Mouse (Mus musculus): ENCODE results near the gene Sumf1.

Sumf1 gene

GRCm38 (mm10) chr6:108146637-108147036 is 38.7 kb downstream of the Sumf1 start:
- no peak for DNase-seq (ENCODE audit: low read depth, low spot score)

DNA sequence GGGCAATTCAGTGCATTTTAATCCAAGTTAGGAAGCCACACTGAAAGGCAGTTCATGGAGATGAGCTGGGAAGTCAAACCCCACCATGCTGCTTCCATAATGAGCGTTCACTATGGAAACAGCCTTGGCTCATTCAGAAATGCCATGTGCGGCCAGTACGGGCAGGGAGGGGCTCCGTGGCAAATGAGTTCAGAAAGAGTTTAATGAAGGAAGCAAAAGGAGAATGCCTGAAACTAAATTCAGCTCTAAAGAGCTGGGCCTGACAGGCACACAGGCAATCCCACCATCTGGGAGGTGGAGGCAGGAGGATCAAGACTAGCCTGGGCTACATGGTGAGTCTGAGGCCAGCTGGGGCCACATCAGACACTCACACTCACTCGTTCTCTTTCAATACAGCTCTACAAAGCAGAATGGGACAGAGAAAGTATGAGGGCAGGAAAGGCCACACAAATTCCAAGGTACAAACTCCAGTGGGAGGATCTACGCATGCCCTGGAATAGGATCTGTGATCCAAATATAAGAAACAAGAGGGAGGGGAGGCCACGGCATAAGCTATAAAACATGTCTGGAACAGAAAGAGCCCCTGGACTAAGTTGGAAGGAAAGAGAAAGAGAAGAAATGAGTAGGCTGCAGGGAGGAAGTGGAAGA is 39.3 kb downstream of the Sumf1 start:
- DNase-seq (ENCODE audit: low read depth, low spot score), result peak; percentile 78

- no peak for DNase-seq (ENCODE audit: low read depth, low spot score)
Measured at GRCm38 (mm10) chr6:108145241-108145640, 40.1 kb downstream of the Sumf1 start.

GRCm38 (mm10) chr6:108142796-108143195 is 42.6 kb downstream of the Sumf1 start:
- DNase-seq (ENCODE audit: low read depth, low spot score), result peak; percentile 70

- no peak for DNase-seq (ENCODE audit: low read depth, low spot score)
Measured at GRCm38 (mm10) chr6:108140722-108141490, 44.5 kb downstream of the Sumf1 start.

GRCm38 (mm10) chr6:108137031-108137430 is 48.4 kb downstream of the Sumf1 start:
- no peak for DNase-seq (ENCODE audit: low read depth, low spot score)

- no peak for DNase-seq (ENCODE audit: low read depth, low spot score)
Measured at GRCm38 (mm10) chr6:108136286-108136685, 49.1 kb downstream of the Sumf1 start.

GRCm38 (mm10) chr6:108132268-108132935 is 53.0 kb downstream of the Sumf1 start:
- no peak for DNase-seq (ENCODE audit: low read depth, low spot score)

- DNase-seq (ENCODE audit: low read depth, low spot score), result no peak
Measured at GRCm38 (mm10) chr6:108130718-108131117, 54.7 kb downstream of the Sumf1 start.

GRCm38 (mm10) chr6:108126631-108127030 is 58.8 kb downstream of the Sumf1 start:
- DNase-seq (ENCODE audit: low read depth, low spot score), result no peak

DNA sequence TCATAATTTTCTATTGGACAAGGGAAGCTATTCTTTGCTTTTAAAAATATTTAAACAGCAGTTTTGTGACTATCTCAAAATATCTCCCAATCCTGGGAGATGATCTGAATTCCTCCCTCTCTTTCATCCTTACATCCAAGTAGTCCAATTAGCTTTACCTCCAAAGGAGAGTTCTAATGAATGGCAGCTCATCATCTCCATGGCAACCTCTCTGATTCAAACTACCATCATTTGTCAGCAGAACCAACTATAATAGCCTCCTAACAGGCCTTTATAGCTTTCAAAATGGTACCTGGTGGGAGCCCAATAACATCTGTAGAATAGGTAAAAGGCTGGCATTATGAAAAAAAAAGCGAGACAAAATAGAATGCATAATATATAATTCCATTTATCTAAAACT is 59.9 kb downstream of the Sumf1 start:
- no peak for DNase-seq (ENCODE audit: low read depth, low spot score)

DNA sequence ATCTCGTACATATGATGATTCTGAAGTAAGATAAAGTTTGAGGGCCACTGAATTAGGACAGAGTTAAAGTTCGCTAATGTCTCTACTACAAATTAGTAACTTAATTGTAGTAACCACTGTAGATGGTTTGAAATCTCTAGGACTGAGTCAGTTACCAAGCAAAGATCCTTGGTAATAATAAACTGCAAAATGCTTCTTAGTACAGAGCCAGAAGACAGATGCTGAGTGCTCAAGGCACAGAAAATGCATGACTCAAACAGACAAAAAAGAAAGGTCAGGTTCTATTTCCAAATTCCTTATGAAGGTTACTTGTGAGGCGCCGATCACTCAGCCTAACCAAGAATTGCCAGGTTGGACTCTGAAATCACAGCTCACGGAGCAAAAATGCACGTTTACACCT is 67.5 kb downstream of the Sumf1 start:
- DNase-seq (ENCODE audit: low read depth, low spot score), result no peak

DNA sequence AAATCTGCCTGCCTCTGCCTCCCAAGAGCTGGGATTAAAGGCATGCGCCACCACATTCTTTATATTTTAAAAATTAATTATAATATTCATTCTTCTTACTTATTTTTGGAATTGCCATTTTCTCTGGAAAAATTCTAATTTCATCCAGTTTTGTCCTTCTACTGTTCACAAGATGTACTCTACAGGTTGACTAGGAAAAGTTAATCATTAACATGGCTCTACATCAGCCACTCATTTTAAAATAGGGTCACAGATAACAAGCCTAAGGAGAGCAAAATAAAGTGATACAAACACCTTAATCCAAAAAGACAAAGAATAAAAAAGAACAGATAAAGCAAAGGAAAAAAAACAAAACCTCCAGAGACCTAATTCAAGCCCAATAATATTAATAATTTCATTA is 70.4 kb downstream of the Sumf1 start:
- no peak for DNase-seq (ENCODE audit: low read depth, low spot score)

- no peak for DNase-seq (ENCODE audit: low read depth, low spot score)
Measured at GRCm38 (mm10) chr6:108111693-108112092, 73.7 kb downstream of the Sumf1 start.

DNA sequence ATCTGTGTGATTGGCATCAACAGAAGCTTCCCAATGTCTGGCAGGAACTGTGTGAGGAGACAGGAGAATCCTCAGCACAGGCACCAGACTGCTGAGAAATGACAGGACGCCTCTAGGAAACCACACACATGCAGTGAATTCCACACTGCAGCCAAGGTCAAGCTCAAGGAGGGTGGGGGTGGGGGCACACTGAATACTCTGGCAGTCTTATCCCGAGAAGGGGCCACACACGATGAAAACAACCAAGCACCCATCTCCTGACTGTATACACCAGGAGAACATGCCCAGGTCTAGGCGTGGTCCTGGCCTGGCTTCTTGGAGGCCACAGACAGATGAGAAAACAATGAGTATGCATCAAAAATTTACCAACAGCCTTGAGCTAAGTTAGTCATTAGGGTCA is 75.0 kb downstream of the Sumf1 start:
- no peak for DNase-seq (ENCODE audit: low read depth, low spot score)

DNA sequence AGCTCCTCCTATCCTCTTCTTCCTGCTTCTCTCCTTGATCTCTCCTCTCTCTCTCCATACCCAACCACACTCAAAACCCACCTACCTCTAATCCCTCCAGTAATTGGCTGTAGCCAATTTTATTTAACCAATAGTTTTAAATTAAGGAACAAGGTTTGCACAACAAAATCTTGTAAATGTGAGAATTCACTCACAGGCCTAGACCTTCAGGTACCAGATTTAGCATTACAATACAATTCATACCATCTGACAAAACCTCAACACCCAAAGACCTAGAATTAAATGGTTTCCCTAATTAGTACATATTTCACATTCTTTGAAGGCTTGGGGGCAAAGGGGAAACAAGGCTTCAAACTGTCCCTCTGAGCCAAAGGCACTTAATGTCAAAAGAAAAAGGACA is 78.0 kb downstream of the Sumf1 start:
- no peak for DNase-seq (ENCODE audit: low read depth, low spot score)

DNA sequence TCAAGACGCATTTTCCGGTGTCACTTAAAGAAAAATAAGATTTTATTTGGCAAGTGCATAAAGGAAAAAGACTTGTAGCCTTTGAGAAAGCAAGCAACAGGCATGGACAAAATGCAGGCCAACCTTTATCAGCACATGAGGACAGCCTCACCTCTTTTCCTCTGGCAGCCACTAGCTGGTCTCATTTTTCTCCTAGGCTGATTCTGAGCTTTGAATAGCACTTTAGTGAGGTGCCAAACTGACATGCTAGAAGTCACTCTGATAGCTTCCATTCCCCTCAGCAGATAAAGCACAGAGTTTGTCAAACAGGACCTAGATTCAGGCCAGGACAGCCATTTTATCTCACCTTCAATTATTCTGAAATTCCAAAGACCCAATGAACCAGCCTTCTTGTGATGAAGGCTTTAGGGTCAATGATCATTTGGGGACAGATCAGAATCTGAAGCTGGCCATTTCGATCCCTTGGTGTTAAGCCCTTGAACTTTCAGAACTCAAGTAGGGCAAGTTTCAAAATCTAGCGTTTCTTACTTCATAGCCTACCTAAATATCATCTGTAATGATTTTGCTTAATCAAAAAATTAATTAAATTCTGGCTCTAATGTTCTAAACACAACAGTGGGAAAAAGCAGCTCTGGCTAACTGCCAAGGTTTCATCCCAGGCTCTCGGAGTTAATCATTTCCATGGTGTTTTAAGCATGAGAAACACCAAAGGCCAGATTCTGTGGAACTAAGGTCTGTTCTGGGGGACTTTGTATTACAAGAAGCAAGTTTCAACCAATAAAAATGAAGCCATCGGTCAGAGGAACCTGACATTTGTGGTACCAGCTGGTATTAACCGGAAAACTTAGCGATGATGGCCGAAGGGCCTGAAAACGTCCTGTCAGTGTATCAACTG is 83.2 kb downstream of the Sumf1 start:
- DNase-seq (ENCODE audit: low read depth, low spot score), result no peak

DNA sequence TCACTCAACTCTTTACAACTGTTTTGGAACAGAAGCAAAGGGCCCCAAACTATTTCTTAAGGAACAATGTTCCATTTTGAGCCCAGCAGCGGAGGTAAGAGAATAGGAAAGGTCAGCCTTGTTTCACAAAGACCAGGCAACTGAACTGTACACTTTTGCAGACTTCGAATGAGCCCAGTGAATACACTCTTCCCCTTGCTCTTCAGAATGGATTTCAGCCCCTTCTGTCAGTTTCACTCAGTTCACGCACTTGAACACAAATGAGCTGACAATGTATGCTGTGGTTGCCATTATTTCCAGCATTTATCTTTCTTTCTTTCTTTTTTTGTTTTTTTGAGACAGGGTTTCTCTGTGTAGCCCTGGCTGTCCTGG is 86.5 kb downstream of the Sumf1 start:
- no peak for DNase-seq (ENCODE audit: low read depth, low spot score)

- DNase-seq (ENCODE audit: low read depth, low spot score), result peak; percentile 47
Measured at GRCm38 (mm10) chr6:108098171-108098845, 87.1 kb downstream of the Sumf1 start.

DNA sequence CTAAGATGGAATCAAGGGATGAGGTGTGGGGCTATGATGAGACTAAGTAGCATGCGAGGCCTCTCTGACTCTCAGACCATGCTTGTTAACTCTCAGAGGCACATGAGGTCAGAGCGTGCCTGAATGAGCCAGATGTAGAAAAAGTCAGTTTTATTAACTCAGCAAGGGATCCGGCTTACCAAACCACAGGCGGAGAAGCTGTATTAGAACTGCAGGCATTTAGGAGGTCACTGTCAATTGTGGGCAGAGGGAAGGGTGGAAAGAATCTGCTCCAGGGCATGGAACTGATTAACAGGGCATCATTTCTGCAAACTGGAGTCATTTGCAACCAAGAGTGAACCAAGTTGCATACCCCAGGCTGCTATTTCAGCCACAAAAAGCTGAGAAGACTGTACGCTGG is 89.9 kb downstream of the Sumf1 start:
- no peak for DNase-seq (ENCODE audit: low read depth, low spot score)

DNA sequence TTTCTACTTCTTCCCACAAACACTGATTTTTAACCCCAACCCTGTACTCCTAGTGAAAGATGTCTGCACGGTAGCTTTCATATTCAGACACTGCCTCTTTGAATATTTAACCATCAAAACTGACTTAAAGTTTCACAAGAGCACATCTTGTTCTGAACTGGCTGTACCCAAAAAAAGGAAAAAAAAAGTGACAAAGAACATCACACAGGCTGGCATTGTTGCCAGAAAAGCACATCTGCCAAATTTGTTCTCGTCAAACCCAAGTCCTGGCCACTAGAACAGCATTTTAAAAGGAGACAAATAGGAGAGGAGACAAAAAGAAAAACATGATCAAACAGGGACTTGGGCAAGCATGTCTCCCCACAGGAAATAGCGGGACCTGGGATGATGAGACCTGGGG is 91.9 kb downstream of the Sumf1 start:
- no peak for DNase-seq (ENCODE audit: low read depth, low spot score)
